Mouse (Mus musculus) cortical plate, adult 2 months (tissue): ENCODE measurements around the gene Kncn.

Experiments used
- CTCF ChIP-seq: fragments of 200-500 bp; IDR thresholded peaks from 2 replicates; pipeline ENCODE4 v1.5.1; 2011; ENCODE audit warnings: mild to moderate bottlenecking, control low read depth, low read length; ENCODE audit not compliant: insufficient read depth; ENCODE audit errors: extremely low read depth
- POLR2A ChIP-seq: fragments of 200-500 bp; IDR thresholded peaks from 2 replicates; pipeline ENCODE4 v1.6.1; 2011; ENCODE audit warnings: mild to moderate bottlenecking, low read length, control low read depth; ENCODE audit not compliant: insufficient read depth; ENCODE audit errors: extremely low read depth

DNA sequence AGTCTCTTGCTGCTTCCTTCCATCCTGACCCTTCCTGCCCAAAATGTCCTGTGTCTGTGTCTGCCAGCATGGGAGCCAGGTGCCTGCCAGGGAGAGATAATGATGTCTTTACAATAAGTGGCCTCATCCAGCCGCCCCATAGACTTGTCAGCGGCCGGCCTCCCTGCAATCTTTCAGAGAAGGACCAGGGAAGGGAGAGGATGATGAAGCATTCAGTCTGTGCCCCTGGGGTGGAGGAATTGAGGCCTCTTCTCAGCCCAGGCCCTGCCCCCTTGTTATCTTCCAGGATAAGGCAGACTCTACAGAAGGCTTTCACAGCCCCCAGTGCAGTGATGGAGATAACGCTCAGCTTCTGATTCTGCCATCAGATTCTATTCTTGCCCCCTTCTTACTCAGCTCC, 27.9 kb upstream of the Kncn start:
- no peak for TF ChIP-seq CTCF
- TF ChIP-seq POLR2A = no peak
